Mouse (Mus musculus): ENCODE measurements around the gene Clcnkb. TPM values are rescaled to one million over a fixed set of nuclear protein-coding genes. Genes with fewer than 3 reads are reported as not detected.
A peak's percentile ranks its signal among the peaks of the same experiment; 100 is the strongest.

Clcnkb gene
- polyA plus RNA-seq (2016; fragmentation: Nextera tagmentation; extraction: Ambion mirVana) = not detected in 2 replicates

- H3K4me1 ChIP-seq = peaks cover 5% of the 10 kb centered on the region; the same call in 1 of the 2 replicates
- H3K36me3 ChIP-seq = no peaks in the 10 kb centered on the region
- 63% methylated on average over 7 of the region's 7 CpGs for WGBS
- no peak within 1 kb of the TSS for H3K4me2 ChIP-seq (replicated peaks)
- H3K9ac ChIP-seq = no peak within 1 kb of the TSS
- H3K4me3 ChIP-seq = no peak within 1 kb of the TSS
- no peak within 1 kb of the TSS for H3K27ac ChIP-seq
- H3K9me3 ChIP-seq = no peaks in the 10 kb centered on the region
- ATAC-seq (ENCODE audit: insufficient number of reproducible peaks, insufficient read depth, low FRiP score, low TSS enrichment) = no peak
- peaks cover 9% of the 10 kb centered on the region; the same call in 1 of the 2 replicates for H3K27me3 ChIP-seq
Observed at GRCm38 (mm10) chr4:141415924-141416323, at the start of gene Clcnkb. TSS of gene Clcnkb (minus strand) at chr4:141416014.

- Histone ChIP-seq H3K27ac (no peak overlapping the region), H3K27me3 (no peaks in the 10 kb centered on the region), H3K4me1 (no peaks in the 10 kb centered on the region), H3K4me3 (no peak overlapping the region), H3K9me3 (no peaks in the 10 kb centered on the region), H3K36me3 (peaks cover 86% of the 10 kb centered on the region), H3K4me2 (replicated peaks) (no peak overlapping the region), H3K9ac (no peak overlapping the region)
- WGBS = 73% methylated on average over 16 of the region's 16 CpGs
- ATAC-seq (ENCODE audit: insufficient number of reproducible peaks, insufficient read depth, low FRiP score, low TSS enrichment) = no peak
Observed at GRCm38 (mm10) chr4:141464722-141465121, 48.9 kb upstream of the Clcnkb start.

- Histone ChIP-seq H3K4me1 (peaks cover 8% of the 10 kb centered on the region), H3K27me3 (no peaks in the 10 kb centered on the region), H3K9ac (no peak overlapping the region), H3K4me3 (no peak overlapping the region), H3K9me3 (no peaks in the 10 kb centered on the region), H3K4me2 (replicated peaks) (no peak overlapping the region), H3K36me3 (peaks cover 74% of the 10 kb centered on the region), H3K27ac (no peak overlapping the region)
- WGBS = 82% methylated on average over 14 of the region's 14 CpGs
- no peak for ATAC-seq (ENCODE audit: insufficient number of reproducible peaks, insufficient read depth, low FRiP score, low TSS enrichment)
Observed at GRCm38 (mm10) chr4:141463472-141463871, 47.7 kb upstream of the Clcnkb start.

GRCm38 (mm10) chr4:141461576-141461975 is 45.8 kb upstream of the Clcnkb start:
- peaks cover 18% of the 10 kb centered on the region for H3K4me1 ChIP-seq
- no peak overlapping the region for H3K9ac ChIP-seq
- H3K27ac ChIP-seq = no peak overlapping the region
- H3K9me3 ChIP-seq = no peaks in the 10 kb centered on the region
- H3K4me3 ChIP-seq = no peak overlapping the region
- H3K36me3 ChIP-seq = peaks cover 58% of the 10 kb centered on the region
- WGBS = 92% methylated on average over 12 of the region's 12 CpGs
- no peaks in the 10 kb centered on the region for H3K27me3 ChIP-seq
- no peak overlapping the region for H3K4me2 ChIP-seq (replicated peaks)
- no peak for ATAC-seq (ENCODE audit: insufficient number of reproducible peaks, insufficient read depth, low FRiP score, low TSS enrichment)

DNA sequence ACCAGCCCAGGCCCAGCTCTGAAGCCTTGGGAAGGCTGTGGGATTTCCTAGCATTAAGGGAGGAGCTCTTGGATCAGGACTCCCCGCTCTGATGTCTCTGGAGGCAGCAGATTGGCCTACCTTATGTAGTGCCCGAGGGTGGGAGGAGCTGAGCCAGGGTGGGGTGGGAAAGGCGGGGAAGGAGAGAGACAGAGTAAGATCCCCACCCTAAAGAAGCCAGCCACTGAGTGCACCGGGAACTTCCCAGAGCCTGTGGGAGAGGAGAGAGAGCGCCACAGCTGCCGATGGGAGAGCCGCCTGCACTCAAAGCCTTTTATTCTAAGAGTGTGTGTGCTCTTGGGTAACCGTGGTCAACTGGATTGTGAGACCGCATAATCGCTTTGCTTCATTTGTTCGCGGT is 45.3 kb upstream of the Clcnkb start:
- Histone ChIP-seq H3K4me2 (replicated peaks) (no peak overlapping the region), H3K27ac (no peak overlapping the region), H3K27me3 (no peaks in the 10 kb centered on the region), H3K4me3 (no peak overlapping the region), H3K9me3 (no peaks in the 10 kb centered on the region), H3K9ac (no peak overlapping the region), H3K4me1 (peaks cover 18% of the 10 kb centered on the region), H3K36me3 (peaks cover 56% of the 10 kb centered on the region)
- WGBS = 73% methylated on average over 12 of the region's 12 CpGs
- ATAC-seq (ENCODE audit: insufficient number of reproducible peaks, insufficient read depth, low FRiP score, low TSS enrichment) = no peak

DNA sequence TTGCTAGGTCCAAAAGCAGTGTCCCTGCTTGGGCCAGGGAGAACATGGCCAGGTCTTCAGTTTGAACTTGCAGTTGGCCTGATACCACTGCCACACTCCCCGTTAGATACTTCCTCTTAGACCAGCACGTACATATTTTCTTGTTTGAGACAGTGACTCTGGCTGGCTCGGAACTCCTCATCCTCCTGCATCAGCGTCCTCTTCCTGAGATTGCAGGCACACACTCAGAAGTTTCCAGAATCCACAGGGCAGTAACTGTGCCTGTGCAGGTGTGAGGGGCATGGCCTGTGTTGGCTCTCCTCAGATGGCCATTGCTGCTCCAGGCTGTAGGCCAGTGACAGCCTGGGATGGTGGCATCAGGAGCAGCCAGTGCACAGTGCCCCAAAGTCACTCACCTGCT is 44.7 kb upstream of the Clcnkb start:
- H3K27ac ChIP-seq = no peak overlapping the region
- no peak overlapping the region for H3K4me3 ChIP-seq
- no peaks in the 10 kb centered on the region for H3K27me3 ChIP-seq
- H3K4me1 ChIP-seq = peaks cover 20% of the 10 kb centered on the region
- no peaks in the 10 kb centered on the region for H3K9me3 ChIP-seq
- ATAC-seq (ENCODE audit: insufficient number of reproducible peaks, insufficient read depth, low FRiP score, low TSS enrichment) = no peak
- peaks cover 54% of the 10 kb centered on the region for H3K36me3 ChIP-seq
- no peak overlapping the region for H3K9ac ChIP-seq
- no peak overlapping the region for H3K4me2 ChIP-seq (replicated peaks)
- WGBS = 92% methylated on average over 4 of the region's 4 CpGs

GRCm38 (mm10) chr4:141459766-141460165 is 44.0 kb upstream of the Clcnkb start:
- Histone ChIP-seq H3K4me3 (no peak overlapping the region), H3K9ac (no peak overlapping the region), H3K27ac (no peak overlapping the region), H3K4me2 (replicated peaks) (no peak overlapping the region), H3K36me3 (peaks cover 52% of the 10 kb centered on the region), H3K9me3 (no peaks in the 10 kb centered on the region), H3K4me1 (peaks cover 26% of the 10 kb centered on the region), H3K27me3 (no peaks in the 10 kb centered on the region)
- WGBS = 91% methylated on average over 9 of the region's 9 CpGs
- no peak for ATAC-seq (ENCODE audit: insufficient number of reproducible peaks, insufficient read depth, low FRiP score, low TSS enrichment)

GRCm38 (mm10) chr4:141458888-141459287 is 43.1 kb upstream of the Clcnkb start:
- peaks cover 46% of the 10 kb centered on the region for H3K36me3 ChIP-seq
- 60% methylated on average over 3 of the region's 3 CpGs for WGBS
- peaks cover 26% of the 10 kb centered on the region for H3K4me1 ChIP-seq
- no peak overlapping the region for H3K4me3 ChIP-seq
- H3K9me3 ChIP-seq = no peaks in the 10 kb centered on the region
- peak overlapping the region; percentile 80 for H3K27ac ChIP-seq
- H3K9ac ChIP-seq = no peak overlapping the region
- ATAC-seq (ENCODE audit: insufficient number of reproducible peaks, insufficient read depth, low FRiP score, low TSS enrichment) = no peak
- no peaks in the 10 kb centered on the region for H3K27me3 ChIP-seq
- H3K4me2 ChIP-seq (replicated peaks) = no peak overlapping the region

DNA sequence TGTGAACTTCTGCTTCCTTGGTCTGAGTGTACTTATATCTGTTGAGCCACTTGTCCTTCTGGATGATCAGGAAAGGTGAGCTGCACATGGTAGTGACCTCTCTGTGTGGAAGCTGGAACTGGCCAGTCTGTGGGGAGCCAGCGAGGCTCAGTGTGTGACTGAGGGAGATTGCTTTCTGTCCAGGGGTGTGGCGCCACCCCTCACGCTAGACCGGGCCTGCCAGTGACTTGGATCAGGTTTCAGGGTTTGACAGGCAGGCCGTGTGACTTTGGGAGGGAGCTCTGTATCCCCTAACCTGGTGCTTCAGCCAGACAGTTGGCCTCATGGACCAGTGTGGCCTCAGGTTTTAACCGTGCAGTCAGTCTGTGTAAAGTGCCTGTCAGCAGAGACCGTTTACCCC is 42.4 kb upstream of the Clcnkb start:
- ATAC-seq (ENCODE audit: insufficient number of reproducible peaks, insufficient read depth, low FRiP score, low TSS enrichment) = peak; percentile 71
- Histone ChIP-seq H3K27me3 (no peaks in the 10 kb centered on the region), H3K9me3 (no peaks in the 10 kb centered on the region), H3K36me3 (peaks cover 45% of the 10 kb centered on the region), H3K27ac (peak overlapping the region; percentile 80), H3K9ac (peak overlapping the region; percentile 20; the same call in 1 of the 2 replicates), H3K4me2 (replicated peaks) (0 out of 2 replicates have a peak overlapping the region, but pooled peaks have one; percentile 4), H3K4me3 (no peak overlapping the region), H3K4me1 (peaks cover 26% of the 10 kb centered on the region)
- WGBS = 7% methylated on average over 7 of the region's 7 CpGs

- H3K36me3 ChIP-seq = peaks cover 47% of the 10 kb centered on the region
- H3K27me3 ChIP-seq = no peaks in the 10 kb centered on the region
- H3K9ac ChIP-seq = no peak overlapping the region
- 94% methylated on average over 14 of the region's 14 CpGs for WGBS
- no peak overlapping the region for H3K27ac ChIP-seq
- H3K4me1 ChIP-seq = peaks cover 26% of the 10 kb centered on the region
- H3K4me2 ChIP-seq (replicated peaks) = no peak overlapping the region
- H3K9me3 ChIP-seq = no peaks in the 10 kb centered on the region
- ATAC-seq (ENCODE audit: insufficient number of reproducible peaks, insufficient read depth, low FRiP score, low TSS enrichment) = no peak
- H3K4me3 ChIP-seq = no peak overlapping the region
Observed at GRCm38 (mm10) chr4:141456193-141456938, 40.6 kb upstream of the Clcnkb start.

DNA sequence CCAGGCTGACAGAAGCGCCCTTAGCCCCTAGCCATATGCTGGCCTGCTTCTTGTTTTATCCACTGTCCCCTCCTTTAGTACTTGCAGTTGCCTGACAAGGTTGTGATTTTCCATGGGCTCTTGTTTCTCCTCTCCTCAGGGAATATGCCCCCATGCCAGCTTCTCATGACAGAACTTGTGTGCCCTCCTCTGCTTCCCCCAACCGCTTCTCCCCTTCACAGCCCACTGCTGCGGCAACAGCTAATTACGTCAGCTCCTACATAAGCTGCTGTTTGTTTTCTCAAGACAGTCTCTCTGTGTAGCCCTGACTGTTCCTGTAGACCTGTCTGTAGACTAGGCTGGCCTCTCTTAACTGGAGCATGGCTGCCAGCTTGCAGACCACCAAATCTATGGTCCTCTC is 39.7 kb upstream of the Clcnkb start:
- H3K9ac ChIP-seq = no peak overlapping the region
- H3K9me3 ChIP-seq = no peaks in the 10 kb centered on the region
- peaks cover 26% of the 10 kb centered on the region for H3K4me1 ChIP-seq
- H3K27ac ChIP-seq = no peak overlapping the region
- H3K36me3 ChIP-seq = peaks cover 49% of the 10 kb centered on the region
- ATAC-seq (ENCODE audit: insufficient number of reproducible peaks, insufficient read depth, low FRiP score, low TSS enrichment) = no peak
- H3K27me3 ChIP-seq = no peaks in the 10 kb centered on the region
- H3K4me2 ChIP-seq (replicated peaks) = no peak overlapping the region
- 55% methylated on average over 4 of the region's 4 CpGs for WGBS
- no peak overlapping the region for H3K4me3 ChIP-seq

DNA sequence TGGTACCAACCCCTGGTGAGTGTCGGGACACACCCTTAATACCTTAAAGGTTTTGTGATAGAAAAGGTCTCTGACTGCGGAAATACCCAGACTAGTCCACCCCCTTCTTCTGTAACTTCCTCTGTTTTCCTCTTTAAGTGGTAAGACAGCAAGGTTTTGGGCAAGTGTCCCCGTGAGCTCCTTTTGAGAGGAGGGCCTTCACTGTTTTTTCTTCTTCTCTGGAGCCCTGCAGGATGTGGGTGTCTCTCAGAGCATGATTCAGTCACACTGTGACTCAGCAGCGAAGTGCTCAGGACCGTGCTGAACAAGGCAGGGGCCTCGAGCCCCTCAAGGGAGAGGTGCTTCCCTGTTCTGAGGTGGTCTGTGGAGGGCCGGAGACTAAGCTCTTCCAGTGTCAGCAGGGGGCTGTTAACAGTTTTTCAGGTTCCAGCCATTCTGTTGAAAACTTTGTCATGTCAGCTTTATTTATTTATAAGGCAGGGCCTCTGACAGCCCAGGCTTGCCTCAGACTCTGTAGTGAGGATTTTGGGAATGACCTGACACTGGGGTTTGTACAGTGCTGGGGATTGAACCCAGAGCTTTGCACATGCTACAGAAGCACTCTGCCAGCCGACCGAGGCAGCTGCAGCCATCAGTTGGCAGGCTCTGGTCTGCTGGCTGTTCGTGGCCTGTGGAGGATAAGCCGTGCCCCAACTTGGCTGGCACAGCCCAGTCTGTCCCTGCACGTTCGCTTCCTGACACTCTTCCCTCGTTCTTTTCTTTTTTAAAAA is 39.0 kb upstream of the Clcnkb start:
- Histone ChIP-seq H3K9me3 (no peaks in the 10 kb centered on the region), H3K27me3 (no peaks in the 10 kb centered on the region), H3K9ac (no peak overlapping the region), H3K27ac (0 out of 2 replicates have a peak overlapping the region, but pooled peaks have one; percentile 17), H3K4me1 (peaks cover 26% of the 10 kb centered on the region), H3K4me3 (no peak overlapping the region), H3K4me2 (replicated peaks) (no peak overlapping the region), H3K36me3 (peaks cover 50% of the 10 kb centered on the region)
- ATAC-seq (ENCODE audit: insufficient number of reproducible peaks, insufficient read depth, low FRiP score, low TSS enrichment) = no peak
- WGBS = 81% methylated on average over 14 of the region's 14 CpGs
